Mouse (Mus musculus) c-Kit-positive CD71-positive TER-119-negative erythroid progenitor cells, embryonic 14.5 days (primary cell): ENCODE measurements around the gene Rnf145.
"Not testable (repeated sequence)": the region's sequence is repeated elsewhere in the genome, so short reads cannot be mapped to it uniquely, and the experiment has no call there.

Source experiments
- DNase-seq: peaks from one replicate; pipeline ENCODE4 v3.0.0-alpha.2; 2013; ENCODE audit warnings: low read depth

Gene Rnf145

DNA sequence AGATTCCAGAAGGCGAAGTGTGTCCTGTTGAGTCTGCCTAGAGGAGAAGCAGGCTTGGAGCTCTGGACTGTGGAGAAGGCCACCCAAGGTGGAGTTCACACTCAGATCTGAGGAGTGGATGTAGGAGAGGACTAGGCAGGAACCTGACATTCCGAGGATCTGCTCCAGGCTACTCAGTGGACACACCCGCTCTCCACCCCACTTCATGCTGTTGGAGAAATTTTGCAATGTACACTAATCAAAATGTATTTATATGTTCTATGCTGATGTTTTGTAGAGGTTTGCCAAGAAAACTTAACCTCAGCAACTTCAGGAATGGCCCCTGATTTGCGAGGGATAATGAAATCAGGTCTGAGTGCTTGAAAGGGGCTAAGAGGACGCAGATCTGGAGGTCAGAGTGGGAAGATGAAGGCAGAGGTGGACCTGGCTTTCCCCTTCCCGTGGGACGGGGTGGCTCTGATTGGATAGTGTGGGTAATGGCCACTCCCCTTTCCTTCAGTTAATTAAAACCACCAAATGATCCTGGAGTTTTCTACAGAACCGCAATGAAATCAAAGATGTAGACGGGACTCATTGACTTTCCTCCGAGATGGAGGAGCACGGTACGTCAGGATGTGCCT, 45.6 kb downstream of the Rnf145 start:
- DNase-seq, result no peak

DNA sequence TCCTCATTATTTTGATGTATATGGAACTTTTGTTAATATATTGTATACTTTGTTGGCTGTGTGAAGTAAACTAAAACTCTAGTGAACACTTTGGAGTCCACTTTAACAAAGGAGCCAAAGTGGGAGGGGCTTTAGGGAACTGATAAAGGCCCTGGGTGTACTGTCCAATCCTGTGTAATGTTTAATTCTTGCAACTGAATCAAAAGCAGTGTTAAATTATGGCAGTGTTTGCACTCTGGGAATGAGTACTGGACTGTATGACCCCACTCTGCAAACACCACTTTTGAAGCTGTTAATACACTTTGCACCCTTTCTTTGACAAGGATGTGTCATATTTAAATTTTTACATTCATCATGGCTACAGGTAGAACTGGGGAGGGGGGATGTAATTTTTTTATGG, 46.2 kb downstream of the Rnf145 start:
- no peak for DNase-seq

DNA sequence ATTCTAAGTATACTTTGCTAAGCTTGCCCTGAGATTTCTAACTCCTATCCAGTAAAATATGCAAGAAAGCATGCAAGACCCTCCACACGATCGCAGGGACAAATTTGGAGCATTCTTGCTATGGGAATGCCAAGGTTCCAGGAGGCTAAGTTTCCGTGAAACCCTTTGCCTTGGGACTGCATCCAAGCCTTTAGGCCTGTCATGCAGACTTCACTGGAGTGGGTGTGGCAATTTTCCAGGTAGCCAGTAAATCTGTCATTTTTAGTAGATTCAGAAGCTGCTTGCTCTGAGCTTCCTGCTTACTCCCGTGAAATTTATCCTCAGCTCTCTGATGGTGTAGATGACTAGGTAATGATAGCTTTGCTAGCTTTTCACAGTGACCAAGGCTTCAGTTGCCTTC, 51.6 kb downstream of the Rnf145 start:
- DNase-seq, result not testable (repeated sequence)

DNA sequence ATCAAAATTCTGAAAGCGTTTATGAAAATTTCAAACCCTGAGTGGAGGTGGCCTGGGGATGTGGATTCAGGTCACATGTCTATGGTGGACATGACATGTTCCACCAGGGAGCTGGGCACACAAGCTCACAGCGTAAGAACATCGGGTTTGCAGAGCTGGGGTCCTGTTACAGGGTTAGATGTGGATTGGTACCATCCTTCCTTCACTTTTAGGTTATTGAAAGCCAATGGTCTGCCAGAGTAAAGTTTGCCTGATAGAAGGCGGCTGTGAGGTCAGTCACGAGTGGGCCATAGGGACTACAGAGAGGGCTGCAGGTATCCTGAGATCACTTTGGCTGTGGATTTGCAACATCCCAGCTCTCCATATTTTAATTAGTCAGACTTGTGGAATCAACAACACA, 54.0 kb downstream of the Rnf145 start:
- DNase-seq, result no peak

DNA sequence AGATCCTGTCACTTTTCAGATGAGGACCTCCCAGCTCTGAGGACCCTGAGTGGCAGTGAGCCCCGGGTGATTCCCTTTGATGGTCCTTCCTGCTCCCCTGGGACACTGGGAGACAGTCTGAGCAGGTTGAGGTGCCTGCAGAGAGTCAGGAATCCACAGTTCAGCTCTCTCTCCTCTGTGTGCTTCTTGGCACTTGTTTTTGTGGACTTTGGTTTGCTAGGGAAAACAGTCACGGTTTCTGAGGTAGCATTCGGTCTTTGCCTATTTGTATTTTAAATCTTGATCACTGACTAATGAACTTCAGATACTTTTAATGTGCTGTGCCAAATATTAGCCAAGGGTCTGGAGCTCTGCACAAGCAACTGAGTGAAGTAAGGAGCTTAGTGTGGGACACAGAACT, 54.6 kb downstream of the Rnf145 start:
- DNase-seq, result no peak

DNA sequence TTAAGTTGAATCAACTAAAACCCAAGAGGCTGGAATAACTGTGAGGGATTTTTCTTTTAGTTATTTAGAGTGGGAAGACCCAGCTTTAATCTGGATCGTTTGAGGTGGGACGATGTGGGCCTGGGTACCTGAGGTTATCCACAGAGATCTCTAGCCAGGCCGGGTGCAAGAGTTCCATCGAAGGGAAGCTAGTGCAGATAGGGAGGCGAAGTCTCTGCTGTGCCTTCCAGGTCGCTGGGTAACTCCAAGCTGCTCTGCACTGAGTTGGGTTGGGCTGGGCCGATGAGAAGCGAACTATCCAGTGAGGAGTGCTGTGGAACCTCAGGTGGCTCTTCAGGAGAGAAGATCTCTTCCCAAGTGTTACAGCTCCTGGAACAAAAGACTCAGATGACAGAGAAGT, 55.6 kb downstream of the Rnf145 start:
- DNase-seq, result no peak

DNA sequence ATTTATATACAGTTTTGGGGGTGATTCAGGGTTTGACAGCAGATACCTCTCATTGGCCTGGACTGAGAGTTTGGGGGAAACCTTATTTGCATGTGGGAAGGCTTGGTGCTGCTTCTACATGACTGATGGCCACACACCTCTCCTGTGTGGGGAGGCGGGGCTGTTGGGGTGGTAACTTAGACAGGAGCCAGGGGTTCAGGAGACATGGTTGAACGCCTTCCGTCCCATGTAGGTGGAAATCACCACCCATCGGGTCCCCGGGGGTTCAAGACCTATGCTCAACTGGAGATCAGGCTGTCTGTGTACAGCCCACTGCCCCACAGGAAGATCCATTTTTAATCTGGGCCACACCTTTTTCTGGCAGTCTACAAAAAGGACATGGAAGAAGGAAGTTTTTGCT, 56.1 kb downstream of the Rnf145 start:
- no peak for DNase-seq

DNA sequence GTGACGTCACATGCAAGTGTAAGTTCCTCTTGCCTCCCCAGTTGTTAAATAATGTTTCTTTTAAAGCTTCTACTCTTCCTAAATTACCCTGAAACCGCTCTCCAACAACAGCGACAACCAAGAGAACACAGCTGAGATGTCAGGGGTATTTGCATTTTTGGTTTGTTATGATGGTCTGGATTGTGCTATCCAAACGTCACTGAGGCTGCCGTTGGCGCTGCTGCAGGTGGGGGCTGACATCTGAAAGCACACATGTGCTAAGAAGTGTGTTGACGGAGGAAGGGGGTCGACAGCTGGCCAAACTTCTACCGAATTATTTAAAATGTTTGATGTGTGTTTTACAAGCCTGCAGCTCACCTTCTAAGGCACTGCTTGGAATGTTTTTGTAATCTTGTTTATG, 59.1 kb downstream of the Rnf145 start:
- DNase-seq, result no peak

DNA sequence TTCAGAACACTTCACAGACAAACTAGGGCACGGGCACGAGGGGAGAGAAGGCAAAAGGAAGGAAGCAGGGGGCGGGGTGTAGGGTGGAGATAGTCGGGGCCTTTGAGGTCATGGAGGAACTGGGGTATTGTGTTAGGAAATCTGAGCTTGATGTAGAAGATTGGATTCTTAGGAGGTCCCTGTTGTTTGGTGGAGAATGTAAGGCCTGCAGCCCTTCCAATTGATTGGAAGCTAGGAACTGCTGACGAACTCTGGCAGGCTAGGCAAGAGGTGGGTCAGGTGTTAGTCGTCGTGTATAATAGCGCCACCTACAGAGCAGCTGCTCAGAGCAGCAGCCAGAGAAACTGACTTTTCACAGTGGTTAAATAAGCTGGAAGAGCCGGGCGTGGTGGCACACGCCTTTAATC, 62.5 kb downstream of the Rnf145 start:
- peak; percentile 51 for DNase-seq

DNA sequence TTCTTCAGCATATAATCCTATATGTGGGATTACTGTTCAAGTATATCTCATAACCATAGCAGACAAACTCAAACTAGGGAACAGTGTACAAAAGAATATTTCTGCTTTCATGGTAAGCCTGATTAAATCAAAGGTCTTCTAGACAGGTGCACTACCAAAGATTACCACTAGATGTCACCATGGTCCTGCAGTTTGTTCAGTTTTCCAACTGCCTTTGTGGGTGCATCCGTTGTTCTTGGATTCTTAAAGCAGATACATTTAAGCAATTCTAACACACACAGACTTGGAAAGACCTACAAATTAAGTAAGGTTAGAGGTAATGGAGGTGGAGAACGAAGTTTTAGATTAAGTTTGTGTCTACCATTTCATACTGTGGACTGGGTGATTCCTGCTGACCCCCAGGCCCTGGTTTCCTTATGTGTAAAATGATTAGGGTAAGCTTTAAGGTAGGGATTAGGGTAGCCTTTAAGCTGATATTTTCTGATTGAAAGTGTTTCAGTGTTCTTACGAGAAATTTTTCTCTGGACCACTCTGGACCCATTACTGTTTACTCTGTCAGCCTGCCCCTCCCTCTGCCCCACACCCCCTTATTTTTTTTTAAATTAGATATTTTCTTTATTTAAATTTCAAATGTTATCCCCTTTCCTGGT, 67.4 kb downstream of the Rnf145 start:
- DNase-seq, result peak; percentile 60

DNA sequence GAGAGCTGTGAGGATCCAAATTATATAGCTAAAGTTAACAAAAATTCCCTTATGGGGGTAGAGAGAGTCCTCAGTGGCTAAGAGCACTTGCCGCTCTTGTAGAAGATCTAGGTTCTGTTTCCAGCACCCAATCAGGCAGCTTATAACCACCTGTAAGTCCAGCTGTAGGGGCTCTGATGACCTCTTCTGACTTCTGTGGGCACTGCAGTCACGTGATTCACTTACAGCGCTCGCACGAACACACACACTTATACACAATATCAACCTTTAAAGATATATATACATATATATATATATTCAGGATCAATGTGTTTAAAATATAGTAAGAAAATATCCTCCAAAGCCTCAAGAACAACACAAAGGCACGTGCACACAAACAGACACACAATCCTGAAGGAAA, 74.3 kb downstream of the Rnf145 start:
- no peak for DNase-seq

DNA sequence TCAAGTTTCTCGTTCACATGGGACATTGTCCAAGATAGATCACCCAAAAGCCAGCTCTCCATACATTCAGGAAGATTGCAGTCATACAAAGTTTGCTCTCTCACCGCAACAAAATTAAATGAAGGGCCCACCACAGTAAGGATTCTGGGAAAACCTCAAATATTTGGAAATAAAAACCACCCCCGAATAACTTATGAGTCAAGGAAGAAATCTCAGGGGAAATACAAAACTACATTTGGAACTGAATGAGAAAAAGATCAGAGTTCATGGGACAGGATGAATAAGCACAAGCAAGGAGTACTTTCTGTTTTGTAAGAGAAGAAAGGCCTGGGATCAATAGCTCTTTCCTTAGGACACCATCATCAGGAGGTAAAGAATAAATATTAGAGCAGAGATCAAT, 76.0 kb downstream of the Rnf145 start:
- no peak for DNase-seq

DNA sequence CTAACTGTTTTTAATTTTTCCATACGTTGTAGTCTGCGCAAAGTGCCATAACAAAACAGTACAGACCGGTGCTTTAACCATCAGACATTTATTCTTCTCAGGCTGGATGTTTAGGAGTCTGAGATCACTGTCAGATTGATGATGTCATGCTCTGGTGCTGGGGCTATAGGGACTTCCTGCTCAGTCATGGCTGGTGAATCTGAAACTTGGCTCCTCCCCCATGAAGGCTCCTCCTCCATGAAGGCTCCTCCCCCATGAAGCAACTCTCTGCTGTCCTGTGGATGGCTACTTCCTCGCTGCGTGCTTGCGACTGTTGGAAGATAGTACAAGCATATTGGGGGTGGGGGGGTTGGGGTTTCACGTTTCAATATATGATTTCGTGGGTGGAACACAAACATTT, 88.1 kb downstream of the Rnf145 start:
- DNase-seq, result no peak

DNA sequence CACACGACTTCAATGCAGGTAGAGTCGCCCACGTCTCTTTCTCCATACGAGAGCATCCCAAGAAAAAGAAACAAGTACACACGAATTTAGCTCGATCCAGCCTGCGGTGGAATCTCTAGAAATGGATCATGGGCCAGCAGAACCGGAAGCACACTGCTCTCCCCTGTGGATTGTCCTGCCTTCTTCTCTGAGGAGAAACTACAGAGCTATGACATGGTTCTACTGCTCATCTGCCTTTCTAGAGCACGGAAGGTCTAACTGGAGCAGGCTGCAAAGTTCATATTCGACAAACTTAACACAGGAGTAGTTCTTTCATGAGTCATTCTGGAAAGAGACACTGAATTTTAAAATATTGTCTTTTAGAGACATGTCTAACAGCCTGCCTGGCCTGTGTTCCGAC, 89.9 kb downstream of the Rnf145 start:
- no peak for DNase-seq

DNA sequence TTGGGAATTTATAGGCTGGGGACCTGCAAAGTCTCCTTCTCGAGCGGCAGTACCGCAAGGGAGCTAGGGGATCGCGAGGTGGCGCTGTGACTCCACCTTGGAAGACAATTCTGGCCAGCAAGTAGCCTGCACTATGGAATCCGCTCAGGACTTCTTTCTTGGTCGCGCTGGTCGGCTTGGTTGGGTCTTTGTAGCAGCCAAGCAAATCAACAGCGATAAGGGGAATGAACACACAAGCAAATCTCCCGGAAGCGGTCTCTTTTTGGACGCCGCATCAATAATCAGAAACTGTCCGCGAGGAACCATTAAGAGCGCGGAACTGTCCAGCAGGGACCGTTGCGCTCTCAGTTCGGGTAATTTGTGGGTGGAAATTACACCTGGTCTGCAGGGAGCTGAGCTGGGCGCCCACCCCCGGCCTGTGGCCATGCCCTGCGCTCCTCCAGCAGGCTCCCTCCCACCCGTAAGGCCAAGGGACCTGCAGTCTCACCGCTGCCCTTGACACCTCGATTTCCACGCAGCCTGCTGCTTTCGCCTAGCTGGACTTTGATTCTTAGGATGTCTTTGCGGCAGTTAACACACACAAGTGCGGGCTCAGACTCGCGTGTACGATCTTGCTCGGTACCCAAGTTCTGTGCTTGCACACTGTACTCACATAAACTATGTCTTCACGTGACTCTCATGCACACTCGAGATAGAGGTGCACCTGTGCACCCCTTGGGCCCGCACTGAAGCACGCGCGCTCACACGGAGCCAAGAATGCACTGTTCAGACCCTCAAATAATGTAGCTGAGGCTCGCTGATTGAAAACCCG, 92.4 kb downstream of the Rnf145 start:
- peak; percentile 32 for DNase-seq

DNA sequence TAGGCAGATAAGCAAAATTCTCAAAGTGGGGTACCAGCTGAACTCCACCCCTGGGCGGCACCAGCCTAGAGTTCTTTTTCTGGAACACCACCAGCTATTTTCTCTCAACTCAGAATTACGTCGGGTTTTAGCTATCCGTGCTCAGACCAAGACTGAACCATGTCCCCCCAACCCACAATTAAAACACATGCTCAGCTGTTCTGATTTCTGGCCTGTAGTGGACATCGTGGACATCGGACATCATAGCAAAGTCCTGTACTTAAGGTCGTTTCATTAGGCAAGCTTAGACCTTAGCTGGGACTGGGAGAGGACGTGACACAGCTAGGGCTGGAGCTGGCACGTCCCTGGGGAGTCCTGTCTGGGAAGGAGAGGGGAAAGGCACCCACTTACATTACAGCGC, 93.4 kb downstream of the Rnf145 start:
- DNase-seq, result no peak

DNA sequence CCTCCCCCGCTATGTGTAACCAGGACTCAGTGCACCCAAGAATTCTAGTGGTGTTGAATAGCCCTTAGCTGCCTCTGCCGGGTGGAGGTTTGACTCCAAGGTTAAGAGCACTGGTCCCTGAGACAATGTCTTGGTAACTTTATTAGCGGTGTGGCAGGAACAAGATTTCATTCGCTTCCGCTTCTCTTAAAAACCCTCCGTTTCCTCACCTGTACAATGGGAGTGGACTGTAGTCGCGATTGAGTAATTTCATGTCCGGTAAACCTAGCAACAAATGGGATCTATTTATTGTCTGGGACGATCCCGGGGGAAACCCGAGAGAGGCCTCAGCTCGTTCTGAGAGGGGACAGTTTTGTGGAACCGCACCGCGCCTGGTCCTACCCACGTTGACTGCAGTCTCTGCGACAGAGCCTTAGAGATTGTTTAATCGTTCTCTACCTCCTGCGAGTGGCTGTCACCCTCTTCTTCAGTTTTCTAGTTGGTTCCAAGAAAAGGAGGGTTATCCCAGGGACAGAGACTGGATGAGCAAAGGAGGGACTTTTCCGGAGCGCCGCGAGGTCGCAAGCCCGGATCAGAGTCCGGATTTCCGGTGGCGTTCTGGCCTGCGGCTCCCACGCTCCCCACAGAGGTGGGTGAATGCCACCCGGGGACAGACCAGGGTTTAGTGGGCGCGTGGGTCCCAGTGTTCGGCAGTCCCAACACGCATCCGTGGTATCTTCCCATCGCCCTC, 94.1 kb downstream of the Rnf145 start:
- DNase-seq, result no peak

DNA sequence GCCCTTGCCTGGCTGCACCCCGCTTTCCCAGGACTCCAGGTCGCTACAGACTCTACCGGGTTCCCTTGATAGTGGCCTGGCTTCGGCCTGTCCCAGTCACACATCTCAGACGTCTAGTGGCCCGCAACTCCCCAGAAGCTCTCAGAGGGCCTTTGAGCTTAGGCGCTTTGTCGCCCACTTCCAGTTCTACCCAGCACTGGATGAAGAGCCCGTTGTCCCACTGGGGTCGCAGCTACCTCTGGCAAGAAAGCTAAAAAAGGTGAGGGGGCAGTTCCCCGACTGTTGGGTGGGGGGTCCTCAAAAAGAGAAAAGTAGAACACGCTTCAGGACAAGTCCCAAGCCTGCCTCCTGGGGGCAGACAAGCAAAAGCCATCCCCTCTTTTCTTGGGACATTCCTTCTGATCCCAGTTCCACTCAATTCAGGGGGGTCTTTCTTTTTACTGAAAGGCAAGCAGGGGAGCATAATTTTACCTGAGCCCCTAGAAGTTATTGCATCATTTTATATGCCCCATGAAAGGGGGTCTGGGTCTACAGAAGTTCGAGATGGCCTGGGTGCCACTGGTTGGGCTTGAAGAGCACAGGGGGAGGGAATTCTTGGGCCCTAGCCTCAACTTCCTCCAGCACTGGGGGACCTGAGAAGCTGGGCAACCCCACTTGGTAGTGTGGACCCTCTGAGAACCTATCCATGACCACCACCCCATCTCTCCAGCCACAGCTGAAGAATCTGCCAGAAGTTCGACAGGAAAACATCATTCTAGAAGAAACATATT, 94.8 kb downstream of the Rnf145 start:
- no peak for DNase-seq
